14 mouse cellular contexts compared by ENCODE assay signal in genomic region chr2:50577736-50578135, GRCm38 (mm10).
"Had no signal": no experiment of that assay in that cellular context is flagged by ENCODE, and none has a peak within 500 bp of the region (broad histone marks: within the 10 kb centered on the region; RNA-seq: fewer than 3 reads in every experiment).

No protein-coding gene starts in this region.

- ATAC-seq: hindbrain, postnatal 0 days; liver, embryonic 12.5 days had no signal

- DNase-seq: kidney, adult 11 months; kidney, adult 9 months; kidney, postnatal 10 days; left cerebral cortex, postnatal 4 days; lung, postnatal 10 days; lung, postnatal 4 days; midbrain, embryonic 14.5 days; retina, postnatal 1 day; right cerebral cortex, postnatal 4 days had no signal

- H3K4me2 ChIP-seq: liver, embryonic 12.5 days; lung, embryonic 14.5 days; neural tube, embryonic 12.5 days had no signal

- H3K4me3 ChIP-seq: liver, embryonic 12.5 days; midbrain, embryonic 10.5 days; neural tube, embryonic 12.5 days had no signal

- H3K9me3 ChIP-seq: liver, embryonic 12.5 days; midbrain, embryonic 10.5 days; neural tube, embryonic 12.5 days had no signal

- H3K9ac ChIP-seq: liver, embryonic 12.5 days; lung, embryonic 14.5 days; neural tube, embryonic 12.5 days had no signal

- H3K27me3 ChIP-seq: liver, embryonic 12.5 days; neural tube, embryonic 12.5 days had no signal

- H3K4me1 ChIP-seq: liver, embryonic 12.5 days; midbrain, embryonic 10.5 days; neural tube, embryonic 12.5 days had no signal

- H3K27ac ChIP-seq: hindbrain, postnatal 0 days; liver, embryonic 12.5 days; midbrain, embryonic 10.5 days; neural tube, embryonic 12.5 days had no signal

- H3K36me3 ChIP-seq: liver, embryonic 12.5 days; midbrain, embryonic 10.5 days; neural tube, embryonic 12.5 days had no signal
